Mouse (Mus musculus): ENCODE measurements around the gene Rgs3. TPM values are rescaled to one million over a fixed set of nuclear protein-coding genes. Genes with fewer than 3 reads are reported as not detected.

Gene Rgs3
- polyA plus RNA-seq, 1 experiment: 43.1 TPM

DNA sequence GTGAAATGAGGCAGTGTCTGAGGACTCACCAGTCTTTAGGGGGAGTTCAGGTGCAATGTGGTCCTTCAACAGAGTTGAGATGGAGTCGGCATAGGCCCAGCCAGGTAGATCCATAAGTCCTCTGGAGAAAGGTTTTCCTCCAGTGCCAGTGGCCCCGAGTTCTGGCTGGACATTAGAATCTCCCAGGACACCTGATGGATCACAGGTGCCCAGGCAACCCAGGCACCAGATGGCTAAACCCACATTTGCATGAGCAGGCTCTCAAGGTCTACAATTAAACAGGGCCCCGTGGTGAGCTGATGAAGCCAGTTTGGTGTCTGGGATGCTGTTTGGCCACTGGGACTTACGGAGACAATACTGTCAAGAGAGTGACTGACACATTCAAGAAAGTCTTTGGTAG is 49.7 kb downstream of the Rgs3 start:
- 92% methylated on average over 4 of the region's 4 CpGs for WGBS
- H3K27me3 ChIP-seq (replicated peaks; ENCODE audit: control insufficient read depth, insufficient read depth, low read length): no peaks in the 10 kb centered on the region
- no peak for TF ChIP-seq POLR2A (IDR thresholded peaks at IDR 0.05; ENCODE audit: low read depth, low read length)
- no peak for TF ChIP-seq CTCF (conservative IDR thresholded peaks at IDR 0.05; ENCODE audit: insufficient read depth, insufficient read length, low read depth, low read length)
- no peaks in the 10 kb centered on the region for H3K4me1 ChIP-seq (ENCODE audit: control insufficient read depth, insufficient read depth, low read length)
- no peaks in the 10 kb centered on the region for H3K36me3 ChIP-seq (ENCODE audit: control insufficient read depth, insufficient read depth, low read length)
- no peak overlapping the region for H3K4me3 ChIP-seq (ENCODE audit: insufficient read depth, low read depth, low read length)
- no peak for DNase-seq
- no peak overlapping the region for H3K27ac ChIP-seq (ENCODE audit: insufficient read depth, low read depth, low read length)

DNA sequence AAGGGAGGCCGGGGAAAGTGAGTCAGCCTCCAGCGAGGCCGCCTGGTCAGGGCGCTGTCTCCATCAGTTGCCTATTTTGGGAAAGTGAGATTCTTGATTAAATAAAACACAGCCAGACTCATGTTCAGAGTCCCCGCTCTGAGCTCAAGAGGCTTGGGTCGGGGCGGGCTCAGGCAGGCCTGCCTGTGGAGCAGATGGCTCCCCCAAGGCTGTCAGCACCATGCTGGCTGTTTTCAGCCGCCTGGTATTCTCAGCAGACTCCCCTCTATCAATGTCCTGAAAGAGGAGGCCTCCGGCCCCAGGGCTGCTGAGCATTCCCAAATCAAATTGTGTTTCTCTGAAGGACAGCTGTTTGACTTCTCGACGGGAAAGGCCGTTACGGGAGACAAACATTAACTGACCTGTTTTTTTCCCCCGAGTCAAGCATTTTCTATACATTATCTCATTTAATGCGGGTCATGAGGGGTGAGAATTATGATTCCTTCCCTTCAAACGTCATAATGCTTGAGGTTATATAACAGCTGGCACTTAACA is 50.6 kb downstream of the Rgs3 start:
- TF ChIP-seq POLR2A (IDR thresholded peaks at IDR 0.05; ENCODE audit: low read depth, low read length) (no peak), CTCF (conservative IDR thresholded peaks at IDR 0.05; ENCODE audit: insufficient read depth, insufficient read length, low read depth, low read length) (no peak)
- H3K36me3 ChIP-seq (ENCODE audit: control insufficient read depth, insufficient read depth, low read length): no peaks in the 10 kb centered on the region
- no peak overlapping the region for H3K27ac ChIP-seq (ENCODE audit: insufficient read depth, low read depth, low read length)
- no peaks in the 10 kb centered on the region for H3K4me1 ChIP-seq (ENCODE audit: control insufficient read depth, insufficient read depth, low read length)
- 77% methylated on average over 16 of the region's 16 CpGs for WGBS
- no peak overlapping the region for H3K4me3 ChIP-seq (ENCODE audit: insufficient read depth, low read depth, low read length)
- no peaks in the 10 kb centered on the region for H3K27me3 ChIP-seq (replicated peaks; ENCODE audit: control insufficient read depth, insufficient read depth, low read length)
- no peak for DNase-seq

DNA sequence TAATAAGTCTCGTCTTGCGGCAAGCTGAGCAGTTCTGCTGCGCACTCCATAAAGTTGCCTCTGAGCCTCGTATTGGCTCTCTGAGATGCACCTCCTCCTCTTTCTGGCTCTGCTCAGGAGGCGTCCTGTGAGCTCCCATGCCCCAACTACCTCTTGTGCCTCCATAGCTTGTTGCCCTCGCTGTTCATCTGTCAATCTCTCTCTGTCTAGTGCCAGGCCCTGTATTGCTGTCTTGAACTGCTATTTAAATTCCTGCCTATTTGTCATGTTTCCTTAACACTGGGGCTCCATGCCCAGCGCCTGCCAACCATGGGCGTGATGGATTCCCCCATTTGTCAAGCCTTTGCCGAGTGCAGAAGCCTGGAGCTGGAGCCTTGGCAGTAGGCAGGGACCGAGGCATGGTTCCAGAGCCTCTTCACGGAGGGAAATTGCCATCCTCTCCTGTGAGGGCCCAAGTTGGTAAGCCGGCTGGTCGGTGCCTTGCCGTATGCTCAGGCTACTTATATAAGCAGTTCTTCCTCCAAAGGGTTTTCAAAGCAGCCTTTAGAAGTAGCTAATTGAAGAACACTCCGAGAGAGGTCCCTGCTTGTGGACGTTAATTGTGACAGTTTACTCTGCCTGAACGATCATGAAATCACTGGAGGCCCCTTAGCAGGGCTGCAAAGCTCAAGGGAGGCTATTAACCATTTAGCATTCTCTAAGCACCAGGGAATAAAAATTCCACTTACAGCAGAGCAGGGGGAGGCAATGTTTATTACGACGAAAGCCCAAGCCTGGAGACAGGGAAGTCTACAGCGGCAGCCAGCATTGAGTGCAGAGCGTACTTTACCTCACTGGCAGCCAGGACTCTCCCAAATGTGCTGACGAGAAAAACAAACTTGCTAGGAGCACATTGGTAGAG is 53.2 kb downstream of the Rgs3 start:
- Histone ChIP-seq H3K27ac (ENCODE audit: insufficient read depth, low read depth, low read length) (no peak overlapping the region), H3K4me3 (ENCODE audit: insufficient read depth, low read depth, low read length) (no peak overlapping the region), H3K4me1 (ENCODE audit: control insufficient read depth, insufficient read depth, low read length) (no peaks in the 10 kb centered on the region), H3K27me3 (replicated peaks; ENCODE audit: control insufficient read depth, insufficient read depth, low read length) (no peaks in the 10 kb centered on the region), H3K36me3 (ENCODE audit: control insufficient read depth, insufficient read depth, low read length) (no peaks in the 10 kb centered on the region)
- TF ChIP-seq POLR2A (IDR thresholded peaks at IDR 0.05; ENCODE audit: low read depth, low read length) (no peak), CTCF (conservative IDR thresholded peaks at IDR 0.05; ENCODE audit: insufficient read depth, insufficient read length, low read depth, low read length) (no peak)
- 58% methylated on average over 22 of the region's 22 CpGs for WGBS
- DNase-seq: no peak

DNA sequence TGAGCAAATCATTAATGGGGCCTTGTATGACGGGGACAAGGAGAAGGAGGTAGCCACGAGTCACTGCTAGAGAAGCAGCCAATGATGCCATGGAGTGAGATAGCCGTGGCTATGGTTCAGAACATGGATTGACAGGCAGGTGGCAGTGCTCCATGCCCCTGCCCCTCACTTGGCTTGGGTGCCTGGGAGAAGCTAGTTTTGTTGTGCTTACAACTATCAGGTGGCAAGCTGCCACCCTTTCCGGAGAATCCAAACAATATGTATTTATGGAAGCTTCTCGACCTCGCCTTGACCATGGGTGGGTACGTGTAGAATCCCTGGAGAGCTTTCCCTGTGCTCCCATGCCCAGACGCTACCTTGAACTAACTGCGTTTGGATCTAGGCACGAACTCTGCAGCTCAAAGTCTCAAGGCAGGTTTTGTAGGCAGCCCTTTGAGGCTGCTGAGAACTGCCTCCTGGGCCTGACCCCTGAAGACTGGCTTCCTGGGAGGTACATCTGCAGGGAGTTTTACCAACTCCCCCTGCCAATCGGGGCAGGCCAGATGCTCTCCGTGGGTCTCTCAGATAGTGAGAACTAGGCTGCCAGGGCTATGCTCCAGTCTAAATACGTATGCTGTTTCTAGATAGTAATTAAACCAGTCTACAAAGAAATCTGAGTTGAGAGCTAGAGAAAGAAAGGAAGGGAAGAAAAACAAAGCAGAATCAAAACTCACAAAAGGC is 54.2 kb downstream of the Rgs3 start:
- no peak overlapping the region for H3K27ac ChIP-seq (ENCODE audit: insufficient read depth, low read depth, low read length)
- H3K4me1 ChIP-seq (ENCODE audit: control insufficient read depth, insufficient read depth, low read length): no peaks in the 10 kb centered on the region

DNA sequence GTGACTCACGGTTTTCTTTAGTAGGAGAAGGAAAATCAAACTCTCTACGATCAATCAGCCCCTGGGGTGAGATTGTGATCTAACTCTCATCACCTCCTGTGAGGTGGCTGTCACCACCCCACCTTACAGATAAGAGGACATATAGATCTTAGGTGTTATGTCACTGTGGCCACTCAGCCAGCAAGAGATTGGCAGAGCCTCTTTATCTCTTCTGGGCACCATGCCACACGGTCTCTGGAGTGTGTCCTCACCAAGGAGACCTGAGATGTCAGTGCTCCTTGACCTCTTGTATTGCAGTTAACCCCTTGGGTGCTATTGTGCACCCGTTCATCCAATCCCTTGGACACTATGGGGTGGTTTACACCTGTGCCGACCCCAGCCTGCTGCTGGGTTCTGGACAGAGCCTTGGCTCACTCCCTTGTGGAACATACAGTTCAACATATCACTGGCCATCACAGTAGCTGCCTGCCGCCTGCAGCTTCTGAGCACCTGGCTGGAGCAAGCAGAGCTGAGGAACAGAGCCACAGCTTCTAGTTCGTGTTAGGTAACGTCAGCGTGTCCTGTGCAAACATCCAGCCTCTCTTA is 58.3 kb downstream of the Rgs3 start:
- no peaks in the 10 kb centered on the region for H3K27me3 ChIP-seq (replicated peaks; ENCODE audit: control insufficient read depth, insufficient read depth, low read length)
- H3K4me3 ChIP-seq (ENCODE audit: insufficient read depth, low read depth, low read length): no peak overlapping the region
- 74% methylated on average over 9 of the region's 9 CpGs for WGBS
- H3K36me3 ChIP-seq (ENCODE audit: control insufficient read depth, insufficient read depth, low read length): no peaks in the 10 kb centered on the region
- no peaks in the 10 kb centered on the region for H3K4me1 ChIP-seq (ENCODE audit: control insufficient read depth, insufficient read depth, low read length)
- H3K27ac ChIP-seq (ENCODE audit: insufficient read depth, low read depth, low read length): no peak overlapping the region
- no peak for DNase-seq
- TF ChIP-seq CTCF (conservative IDR thresholded peaks at IDR 0.05; ENCODE audit: insufficient read depth, insufficient read length, low read depth, low read length) (no peak), POLR2A (IDR thresholded peaks at IDR 0.05; ENCODE audit: low read depth, low read length) (no peak)

More for the DNA sequence above, 54.2 kb downstream of the Rgs3 start:
- no peak for DNase-seq
- TF ChIP-seq POLR2A (IDR thresholded peaks at IDR 0.05; ENCODE audit: low read depth, low read length) (no peak), CTCF (conservative IDR thresholded peaks at IDR 0.05; ENCODE audit: insufficient read depth, insufficient read length, low read depth, low read length) (no peak)
- H3K4me3 ChIP-seq (ENCODE audit: insufficient read depth, low read depth, low read length): no peak overlapping the region
- H3K27me3 ChIP-seq (replicated peaks; ENCODE audit: control insufficient read depth, insufficient read depth, low read length): no peaks in the 10 kb centered on the region
- no peaks in the 10 kb centered on the region for H3K36me3 ChIP-seq (ENCODE audit: control insufficient read depth, insufficient read depth, low read length)
- WGBS: 57% methylated on average over 13 of the region's 13 CpGs

DNA sequence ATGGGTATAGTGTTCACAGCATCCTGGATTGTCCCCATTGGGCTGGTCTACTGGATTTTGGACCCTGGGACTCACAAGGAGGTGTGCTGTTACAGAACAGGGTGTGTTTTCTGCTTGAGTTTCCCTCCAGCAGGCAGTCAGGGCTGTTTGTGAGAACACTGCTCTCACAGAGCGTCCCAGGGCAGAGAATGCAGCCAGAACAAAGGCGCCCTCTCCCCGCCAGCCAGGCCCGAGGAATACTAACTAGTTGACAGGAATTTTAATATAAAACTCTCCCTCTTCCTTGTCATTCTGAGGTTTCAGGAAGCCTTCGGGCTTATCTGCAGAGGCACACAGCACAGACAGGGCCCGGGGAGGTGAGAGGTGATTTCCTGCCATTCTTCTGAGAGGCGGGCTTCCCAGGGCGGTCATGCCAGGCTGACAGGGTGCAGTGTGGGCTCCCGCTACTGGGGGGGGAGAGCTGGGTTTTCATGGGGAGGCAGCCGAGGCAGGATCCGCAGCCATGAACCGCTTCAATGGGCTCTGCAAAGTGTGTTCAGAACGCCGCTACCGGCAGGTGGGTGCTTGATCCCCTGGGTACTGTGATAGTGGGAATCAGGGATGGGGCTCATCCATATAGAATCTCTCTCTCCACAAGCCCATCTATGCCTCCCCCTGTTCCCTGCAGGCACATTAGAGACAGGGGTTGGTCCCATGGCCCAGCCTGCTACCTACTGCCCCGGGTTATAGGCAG is 59.8 kb downstream of the Rgs3 start:
- peak; percentile 89 for DNase-seq
- Histone ChIP-seq H3K27me3 (replicated peaks; ENCODE audit: control insufficient read depth, insufficient read depth, low read length) (no peaks in the 10 kb centered on the region), H3K36me3 (ENCODE audit: control insufficient read depth, insufficient read depth, low read length) (no peaks in the 10 kb centered on the region), H3K4me1 (ENCODE audit: control insufficient read depth, insufficient read depth, low read length) (no peaks in the 10 kb centered on the region), H3K4me3 (ENCODE audit: insufficient read depth, low read depth, low read length) (peak overlapping the region; percentile 38), H3K27ac (ENCODE audit: insufficient read depth, low read depth, low read length) (peak overlapping the region; percentile 87)
- 54% methylated on average over 16 of the region's 16 CpGs for WGBS
- TF ChIP-seq POLR2A (IDR thresholded peaks at IDR 0.05; ENCODE audit: low read depth, low read length) (no peak), CTCF (conservative IDR thresholded peaks at IDR 0.05; ENCODE audit: insufficient read depth, insufficient read length, low read depth, low read length) (no peak)

All from kidney, adult 2 months (tissue).